Mouse (Mus musculus): ENCODE results near the gene Gtf2h3.

DNA sequence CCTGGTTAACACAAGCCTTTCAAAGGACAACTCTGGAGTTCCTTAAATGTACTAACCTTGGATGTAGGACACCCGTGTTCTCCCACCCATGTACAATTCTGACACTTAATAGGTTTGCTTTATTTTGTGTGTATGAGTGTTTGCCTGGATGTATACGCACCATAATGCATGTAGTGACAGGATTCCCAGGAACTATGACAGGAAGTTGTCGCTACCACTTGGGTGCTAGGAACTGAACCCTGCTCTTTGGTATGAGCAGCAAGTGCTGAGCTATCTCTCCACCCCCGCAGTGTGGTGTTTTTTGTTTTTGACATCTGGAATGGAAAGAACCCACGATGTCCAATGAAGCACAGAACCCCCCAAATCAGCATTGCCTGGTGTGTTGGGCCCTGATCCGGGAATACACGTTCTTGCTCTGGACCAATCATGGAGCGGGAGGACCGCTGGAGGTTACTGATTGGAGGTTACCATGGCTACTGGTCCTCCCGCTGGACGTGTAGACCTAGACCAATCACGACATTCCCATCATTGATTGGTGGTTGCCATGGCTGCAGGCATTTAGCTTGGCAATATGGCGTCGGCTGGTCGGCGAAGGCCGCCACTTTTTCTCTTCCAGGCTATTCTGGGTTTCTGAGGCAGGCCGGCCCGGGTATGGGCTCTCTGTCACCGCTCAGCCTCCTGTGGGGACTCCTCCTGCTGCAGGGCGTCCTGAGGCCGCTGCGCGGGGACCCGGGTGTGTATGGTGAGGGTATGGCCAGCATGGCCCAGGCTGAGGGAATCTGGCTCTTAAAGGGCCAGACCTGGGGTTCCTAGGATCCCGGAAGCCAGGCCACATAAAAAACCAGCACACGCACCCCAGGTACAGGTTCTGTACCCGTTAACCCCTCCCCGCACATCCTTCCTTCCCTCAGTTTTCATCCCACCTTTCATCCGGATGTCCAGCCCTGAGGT is 19.6 kb downstream of the Gtf2h3 start:
- TF ChIP-seq TAL1 (IDR thresholded peaks at IDR 0.05; ENCODE audit: low read length) (no peak), GATA1 (IDR thresholded peaks at IDR 0.05; ENCODE audit: low read length) (no peak)
